Comparison of ENCODE assay signal across 11 mouse cellular contexts in genomic region chr13:101738769-101739168, GRCm38 (mm10). TPM values are rescaled to one million over a fixed set of nuclear protein-coding genes. Genes with fewer than 3 reads are reported as not detected.
DNase-seq lines count a peak whose midpoint lies in the region; ATAC-seq lines count a peak whose summit lies in the region.
"Had no signal": no experiment of that assay in that cellular context is flagged by ENCODE, and none has a peak within 500 bp of the region (broad histone marks: within the 10 kb centered on the region; RNA-seq: fewer than 3 reads in every experiment).

No protein-coding gene starts in this region.

- no peak overlapping the region for H3K9ac ChIP-seq in heart, embryonic 12.5 days
- H3K9ac ChIP-seq: heart, embryonic 13.5 days; limb, embryonic 15.5 days; midbrain, embryonic 12.5 days had no signal

- no peaks in the 10 kb centered on the region for H3K27me3 ChIP-seq in heart, embryonic 12.5 days (replicated peaks)
- H3K27me3 ChIP-seq: heart, embryonic 13.5 days; limb, embryonic 15.5 days; midbrain, embryonic 12.5 days had no signal

- H3K4me1 ChIP-seq in heart, embryonic 12.5 days (replicated peaks), result peaks cover 16% of the 10 kb centered on the region

- H3K9me3 ChIP-seq in heart, embryonic 12.5 days (replicated peaks), result no peaks in the 10 kb centered on the region
- H3K9me3 ChIP-seq: heart, embryonic 13.5 days; limb, embryonic 15.5 days; midbrain, embryonic 12.5 days had no signal

- H3K4me2 ChIP-seq in heart, embryonic 12.5 days, result no peak overlapping the region
- H3K4me2 ChIP-seq: heart, embryonic 13.5 days; limb, embryonic 15.5 days; midbrain, embryonic 12.5 days had no signal

- H3K27ac ChIP-seq in heart, embryonic 12.5 days (ENCODE audit: poor library complexity, severe bottlenecking), result no peak overlapping the region
- H3K27ac ChIP-seq: heart, embryonic 13.5 days; limb, embryonic 15.5 days; midbrain, embryonic 12.5 days had no signal

- no peaks in the 10 kb centered on the region for H3K36me3 ChIP-seq in heart, embryonic 12.5 days
- H3K36me3 ChIP-seq: heart, embryonic 13.5 days; limb, embryonic 15.5 days; midbrain, embryonic 12.5 days had no signal

- ATAC-seq in heart, embryonic 12.5 days (ENCODE audit: insufficient number of reproducible peaks, low FRiP score), result no peak

- intact Hi-C loops in gastrocnemius, postnatal 36 days (cut with DNase I), result no loop called here

- H3K4me3 ChIP-seq in heart, embryonic 12.5 days, result no peak overlapping the region
- H3K4me3 ChIP-seq: heart, embryonic 13.5 days; limb, embryonic 15.5 days; midbrain, embryonic 12.5 days had no signal

- peak; percentile 72 to 79 for DNase-seq in heart, adult 18-20 months
- peak; percentile 47 for DNase-seq in layer of hippocampus, adult 9-11 months
- no peak for DNase-seq in layer of hippocampus, adult 9-10 months (ENCODE audit: low spot score)
- DNase-seq in brain, adult 2 months (ENCODE audit: low read depth, low spot score), result peak; percentile 58
- peak; percentile 75 to 76 for DNase-seq in gastrocnemius, postnatal 36 days
- no peak for DNase-seq in frontal cortex, postnatal 25 days (ENCODE audit: low spot score in 2 of 2)
- DNase-seq in right cerebral cortex, postnatal 4 days, result no peak

- 86% methylated on average over 6 of the region's 6 CpGs for WGBS in heart, embryonic 12.5 days

RNA-seq across cellular contexts. Expression of gene Pik3r1, which starts 29.2 kb away (rescaled TPM):
- total RNA-seq in heart, adult 18-20 months (2021), result 100 to 1,000 TPM; 103 to 142 TPM
- polyA plus RNA-seq in heart, embryonic 12.5 days (2016; fragmentation: Nextera tagmentation; extraction: Ambion mirVana), result 14.8 and 18.1 TPM in 2 replicates
- total RNA-seq in gastrocnemius, postnatal 36 days (2021), result 10 to 100 TPM; 21.6 to 32.9 TPM

Comparison
In these comparisons a context has a peak if more than half of its experiments do, and no peak if none do; other contexts are left out.
1. DNase-seq: peak in heart, adult 18-20 months (2 of 2), layer of hippocampus, adult 9-11 months (single experiment), brain, adult 2 months (single experiment) and gastrocnemius, postnatal 36 days (2 of 2); none in layer of hippocampus, adult 9-10 months (single experiment), frontal cortex, postnatal 25 days (0 of 2) and right cerebral cortex, postnatal 4 days (single experiment).